Mouse (Mus musculus) small intestine, adult 2 months (tissue): ENCODE measurements around the gene Incenp. TPM values are rescaled to one million over a fixed set of nuclear protein-coding genes. Genes with fewer than 3 reads are reported as not detected.
"Not testable (repeated sequence)": the region's sequence is repeated elsewhere in the genome, so short reads cannot be mapped to it uniquely, and the experiment has no call there.

Experiments used
- H3K27ac ChIP-seq: fragments of 200-500 bp; 2 replicates; pipeline ENCODE4 v1.5.1; 2012; ENCODE audit warnings: low read depth, low read length, control low read depth, inconsistent platforms; ENCODE audit not compliant: insufficient read depth
- H3K27me3 ChIP-seq: fragments of 200-500 bp; 2 replicates; pipeline ENCODE4 v1.6.1; 2012; ENCODE audit warnings: mild to moderate bottlenecking, moderate library complexity, low read length, inconsistent platforms; ENCODE audit not compliant: control insufficient read depth, insufficient read depth
- H3K36me3 ChIP-seq: fragments of 200-500 bp; 2 replicates; pipeline ENCODE4 v1.6.1; 2012; ENCODE audit warnings: mild to moderate bottlenecking, low read length, control low read depth, inconsistent platforms; ENCODE audit not compliant: control insufficient read depth, insufficient read depth
- H3K4me1 ChIP-seq: fragments of 200-500 bp; 2 replicates; pipeline ENCODE4 v1.6.1; 2012; ENCODE audit warnings: low read length, inconsistent platforms, mixed read lengths; ENCODE audit not compliant: control insufficient read depth, insufficient read depth, insufficient read length
- H3K4me3 ChIP-seq: fragments of 200-500 bp; 2 replicates; pipeline ENCODE4 v1.5.1; 2012; ENCODE audit warnings: low read depth, mild to moderate bottlenecking, control low read depth, inconsistent platforms, low read length, moderate library complexity
- CTCF ChIP-seq: fragments of 200-500 bp; IDR thresholded peaks from 2 replicates; pipeline ENCODE4 v1.5.1; 2012; ENCODE audit warnings: low read depth, mild to moderate bottlenecking, control low read depth, inconsistent platforms, low read length, moderate library complexity, mixed read lengths; ENCODE audit not compliant: insufficient replicate concordance, insufficient read length; ENCODE audit errors: extremely low read depth
- POLR2A ChIP-seq: fragments of 200-500 bp; IDR thresholded peaks from 2 replicates; pipeline ENCODE4 v1.6.1; 2012; ENCODE audit warnings: low read depth, mild to moderate bottlenecking, control low read depth, inconsistent platforms, low read length, moderate library complexity
- WGBS: fragments of 180-500 bp; shearing (Covaris S2); methylation state at CpG from one replicate; pipeline ENCODE4 v1.1.7; 2018; 5-methylcytosine and 5-hydroxymethylcytosine counted together
- polyA plus RNA-seq: library from polyadenylated mRNA; depleted of rRNA; stranded (reverse); fragments of >200 nt; gene quantifications from 2 replicates; pipeline ENCODE4 v1.2.3, GENCODE M21; 2012; rRNA removed

Gene Incenp
- polyA plus RNA-seq, 1 experiment: 20.4 TPM

- no peaks in the 10 kb centered on the region for H3K27me3 ChIP-seq
- WGBS: 81% methylated on average over 1 of the region's 1 CpGs
Observed at GRCm38 (mm10) chr19:9864856-9865255, 34.5 kb downstream of the Incenp start.

DNA sequence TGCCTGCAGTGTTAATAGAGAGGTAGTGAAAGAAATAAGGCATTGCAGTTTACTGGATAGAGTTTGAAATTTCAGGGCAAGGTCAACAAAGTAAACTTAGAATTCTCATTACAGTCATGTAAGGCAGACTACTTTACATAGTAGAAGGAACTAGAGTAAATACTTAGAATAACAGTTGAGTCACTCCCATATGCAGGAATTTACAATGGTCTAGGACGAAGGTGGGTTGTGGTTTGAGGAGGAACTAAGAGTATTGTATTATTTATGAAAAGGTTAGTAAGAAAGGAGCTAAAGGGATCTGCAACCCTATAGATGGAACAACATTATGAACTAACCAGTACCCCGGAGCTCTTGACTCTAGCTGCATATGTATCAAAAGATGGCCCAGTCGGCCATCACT is 38.5 kb downstream of the Incenp start:
- not testable (repeated sequence) for H3K27me3 ChIP-seq

More at GRCm38 (mm10) chr19:9864856-9865255, 34.5 kb downstream of the Incenp start:
- Histone ChIP-seq H3K4me3 (no peak overlapping the region), H3K27ac (no peak overlapping the region), H3K4me1 (no peaks in the 10 kb centered on the region), H3K36me3 (no peaks in the 10 kb centered on the region)
- TF ChIP-seq CTCF (no peak), POLR2A (no peak)

DNA sequence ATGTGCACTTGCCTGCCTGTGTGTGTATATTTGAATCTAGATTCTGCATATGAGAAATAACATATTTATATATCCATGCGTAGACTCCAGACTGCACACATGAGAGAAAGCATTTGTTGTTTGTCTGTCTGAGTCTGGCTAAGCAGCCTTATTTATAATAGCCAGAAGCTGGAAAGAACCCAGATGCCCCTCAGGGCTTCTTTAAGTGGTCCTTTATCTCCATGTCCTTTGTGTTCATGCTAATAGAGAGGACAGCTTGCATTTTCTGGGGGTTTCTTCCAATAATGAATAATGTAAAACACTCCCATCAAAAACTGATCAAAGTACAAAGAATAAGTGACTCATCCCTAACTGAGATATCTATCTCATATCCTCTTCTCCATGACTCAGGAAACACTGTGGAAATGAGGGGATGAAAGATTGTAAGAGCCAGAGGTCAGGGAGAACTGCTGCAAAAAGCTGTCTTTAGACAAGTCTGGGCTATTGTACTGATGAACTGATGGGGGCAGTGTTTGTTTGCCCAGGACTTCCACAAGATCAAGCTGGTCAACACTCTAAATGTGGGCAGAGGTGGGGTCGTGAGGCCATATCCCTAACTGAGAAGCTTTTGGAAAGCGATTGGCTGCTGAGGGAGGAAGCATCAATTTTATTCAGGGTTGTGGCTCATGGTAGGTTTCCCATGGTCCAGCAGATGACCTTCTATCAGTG is 49.8 kb downstream of the Incenp start:
- H3K36me3 ChIP-seq, H3K4me3 ChIP-seq, H3K27me3 ChIP-seq, H3K4me1 ChIP-seq, H3K27ac ChIP-seq: not testable (repeated sequence)
- WGBS: 52% methylated on average over 3 of the region's 3 CpGs

More for the DNA sequence above, 38.5 kb downstream of the Incenp start:
- not testable (repeated sequence) for H3K36me3 ChIP-seq, H3K4me3 ChIP-seq, H3K27ac ChIP-seq, H3K4me1 ChIP-seq
- WGBS: 89% methylated on average over 2 of the region's 3 CpGs

DNA sequence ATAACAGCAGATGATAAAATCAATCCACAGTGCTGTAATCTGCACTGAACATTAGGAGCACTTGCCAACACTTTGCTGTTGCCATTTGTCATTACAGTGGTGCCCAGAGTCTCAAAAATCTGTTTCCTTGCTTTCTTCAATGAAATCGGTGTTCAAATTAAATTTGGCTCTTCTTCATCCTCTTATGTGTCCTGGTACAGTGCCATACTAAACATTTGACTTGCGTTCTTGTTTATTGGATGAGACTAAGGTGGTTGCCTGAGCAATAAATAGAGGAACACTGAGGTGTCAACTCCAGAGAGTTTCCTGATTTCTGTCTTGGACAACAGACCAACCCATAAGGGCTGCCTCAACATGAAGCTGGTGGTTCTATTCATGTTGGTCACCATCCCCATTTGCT is 52.1 kb downstream of the Incenp start, which contains the start of gene Scgb2a2:
Gene Scgb2a2 (plus strand): TSS at position 301 of the 400 bp plus-strand sequence.
- Histone ChIP-seq H3K27ac (no peak within 1 kb of the TSS), H3K27me3 (no peaks in the 10 kb centered on the region), H3K4me1 (no peaks in the 10 kb centered on the region), H3K4me3 (no peak within 1 kb of the TSS), H3K36me3 (no peaks in the 10 kb centered on the region)
- no peak for TF ChIP-seq CTCF
- no peak for TF ChIP-seq POLR2A
- 84% methylated on average over 2 of the region's 2 CpGs for WGBS

DNA sequence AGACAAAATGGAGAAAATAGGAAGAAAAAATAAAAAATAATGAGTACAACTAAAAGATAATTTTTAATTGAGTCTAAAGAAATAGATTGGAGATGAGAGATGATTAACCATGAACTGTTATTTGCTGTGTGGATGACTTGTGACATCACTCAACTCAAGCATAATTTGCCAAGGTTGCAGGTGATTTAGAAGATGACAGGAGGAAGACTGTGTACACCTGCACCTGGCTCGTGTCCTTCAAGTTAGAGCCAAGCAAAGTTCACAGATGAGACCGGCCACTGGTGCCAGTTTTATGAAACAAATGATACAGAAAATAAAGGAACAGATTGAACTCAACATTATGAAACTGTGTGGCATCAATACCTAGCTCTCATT is 62.0 kb downstream of the Incenp start:
- H3K27me3 ChIP-seq: no peaks in the 10 kb centered on the region
- no peaks in the 10 kb centered on the region for H3K4me1 ChIP-seq
- no peak overlapping the region for H3K27ac ChIP-seq
- WGBS: 19% methylated on average over 2 of the region's 2 CpGs
- no peak overlapping the region for H3K4me3 ChIP-seq
- TF ChIP-seq CTCF: no peak
- no peak for TF ChIP-seq POLR2A
- no peaks in the 10 kb centered on the region for H3K36me3 ChIP-seq

- peak overlapping the region; percentile 49 for H3K4me3 ChIP-seq
- H3K27me3 ChIP-seq, H3K4me1 ChIP-seq, H3K36me3 ChIP-seq, H3K27ac ChIP-seq: not testable (repeated sequence)
- WGBS: 10% methylated on average over 18 of the region's 21 CpGs
Observed at GRCm38 (mm10) chr19:9836581-9837340, 62.6 kb downstream of the Incenp start.

Other genes starting within 250 kb of the Incenp start
- not detected in 2 replicates for gene Scgb2a2, start 52.0 kb downstream of the Incenp start, polyA plus RNA-seq
- gene Fth1, start 81.0 kb upstream of the Incenp start, polyA plus RNA-seq: 9,432 and 18,582 TPM in 2 replicates
- gene Best1, start 102.1 kb upstream of the Incenp start, polyA plus RNA-seq: 0.09 and 0.18 TPM in 2 replicates
- gene Rab3il1, start 102.1 kb upstream of the Incenp start, polyA plus RNA-seq: 4.1 and 4.3 TPM in 2 replicates
- 7.6 and 18.9 TPM in 2 replicates for gene Fads3, start 142.0 kb upstream of the Incenp start, polyA plus RNA-seq
- 29.6 and 44.9 TPM in 2 replicates for gene Fads2, start 202.2 kb upstream of the Incenp start, polyA plus RNA-seq